Mouse (Mus musculus) limb, embryonic 12.5 days (tissue): ENCODE measurements around the gene Rsrp1. TPM values are rescaled to one million over a fixed set of nuclear protein-coding genes. Genes with fewer than 3 reads are reported as not detected.
A peak's percentile ranks its signal among the peaks of the same experiment; 100 is the strongest.
"Not testable (repeated sequence)": the region's sequence is repeated elsewhere in the genome, so short reads cannot be mapped to it uniquely, and the experiment has no call there.

Experiments used
- ATAC-seq: fragments of 200-750 bp; cut with Nextera tagmentation; 2 replicates; pipeline ENCODE4 v1.8.0; 2017; ENCODE audit warnings: low read depth, moderate TSS enrichment; ENCODE audit not compliant: insufficient number of reproducible peaks, insufficient read depth, low FRiP score, low TSS enrichment
- H3K27ac ChIP-seq: fragments of 300-500 bp; sonication (generic); 2 replicates; pipeline ENCODE4 v1.5.1; 2016; ENCODE audit warnings: mild to moderate bottlenecking, moderate library complexity
- H3K27me3 ChIP-seq: fragments of 300-500 bp; sonication (generic); 2 replicates; pipeline ENCODE4 v1.6.1; 2016; ENCODE audit warnings: mild to moderate bottlenecking, moderate library complexity
- H3K36me3 ChIP-seq: fragments of 300-500 bp; sonication (generic); 2 replicates; pipeline ENCODE4 v1.6.1; 2016; ENCODE audit warnings: mild to moderate bottlenecking, moderate library complexity
- H3K4me1 ChIP-seq: fragments of 300-500 bp; sonication (generic); replicated peaks from 2 replicates; pipeline ENCODE4 v1.6.1; 2016
- H3K4me2 ChIP-seq: fragments of 300-500 bp; sonication (generic); 2 replicates; pipeline ENCODE4 v1.6.1; 2016; ENCODE audit warnings: mild to moderate bottlenecking, moderate library complexity
- H3K4me3 ChIP-seq: fragments of 300-500 bp; sonication (generic); replicated peaks from 2 replicates; pipeline ENCODE4 v1.5.1; 2016; ENCODE audit warnings: mild to moderate bottlenecking
- H3K9ac ChIP-seq: fragments of 300-500 bp; sonication (generic); replicated peaks from 2 replicates; pipeline ENCODE4 v1.6.1; 2016; ENCODE audit warnings: mild to moderate bottlenecking, moderate library complexity
- H3K9me3 ChIP-seq: fragments of 300-500 bp; sonication (generic); 2 replicates; pipeline ENCODE4 v1.6.1; 2016; ENCODE audit warnings: mild to moderate bottlenecking, moderate library complexity
- WGBS: fragments of 180-500 bp; shearing (Covaris S2); methylation state at CpG from one replicate; pipeline ENCODE4 v1.1.7; 2016; 5-methylcytosine and 5-hydroxymethylcytosine counted together
- polyA plus RNA-seq: library from polyadenylated mRNA; unstranded; fragments of >200 nt; fragmentation: Nextera tagmentation; extraction: Ambion mirVana; gene quantifications from 2 replicates; pipeline ENCODE4 v1.2.1, GENCODE M21; 2016

Rsrp1 gene
- polyA plus RNA-seq, 1 experiment from 2014 or later: 528 TPM

- H3K9me3 ChIP-seq, H3K27ac ChIP-seq, H3K9ac ChIP-seq, H3K4me3 ChIP-seq, H3K4me2 ChIP-seq, H3K27me3 ChIP-seq, ATAC-seq: not testable (repeated sequence)
- Histone ChIP-seq H3K4me1 (peaks cover 19% of the 10 kb centered on the region), H3K36me3 (peaks cover 53% of the 10 kb centered on the region)
- WGBS: 84% methylated on average over 7 of the region's 8 CpGs
These were observed 12.0 kb upstream of the Rsrp1 start for GRCm38 (mm10) chr4:134911406-134911805.

- peak overlapping the region; percentile 72 for H3K4me2 ChIP-seq
- H3K4me1 ChIP-seq: peaks cover 19% of the 10 kb centered on the region
- H3K27me3 ChIP-seq: no peaks in the 10 kb centered on the region
- no peak overlapping the region for H3K9ac ChIP-seq
- peak overlapping the region; percentile 92; the same call in 1 of the 2 replicates for H3K4me3 ChIP-seq
- H3K27ac ChIP-seq: no peak overlapping the region
- peaks cover 4% of the 10 kb centered on the region; the same call in 1 of the 2 replicates for H3K9me3 ChIP-seq
- peaks cover 33% of the 10 kb centered on the region for H3K36me3 ChIP-seq
- ATAC-seq: no peak
- WGBS: 32% methylated on average over 3 of the region's 3 CpGs
These were observed 10.0 kb upstream of the Rsrp1 start for GRCm38 (mm10) chr4:134913413-134913812.

- peak overlapping the region; percentile 95 for H3K27ac ChIP-seq
- H3K9ac ChIP-seq: peak overlapping the region; percentile 94
- WGBS: under 1% methylated on average over 43 of the region's 43 CpGs
- H3K4me3 ChIP-seq: peak overlapping the region; percentile 92
- H3K27me3 ChIP-seq: no peaks in the 10 kb centered on the region
- H3K9me3 ChIP-seq: peaks cover 4% of the 10 kb centered on the region; the same call in 1 of the 2 replicates
- H3K4me2 ChIP-seq: peak overlapping the region; percentile 72
- peak; percentile 38; the same call in 1 of the 2 replicates for ATAC-seq
- H3K4me1 ChIP-seq: peaks cover 19% of the 10 kb centered on the region
- peaks cover 24% of the 10 kb centered on the region for H3K36me3 ChIP-seq
These were observed 9.1 kb upstream of the Rsrp1 start for GRCm38 (mm10) chr4:134914122-134914863.

- Histone ChIP-seq H3K4me2 (peak within 1 kb of the TSS; percentile 72), H3K4me3 (peak within 1 kb of the TSS; percentile 92), H3K27me3 (no peaks in the 10 kb centered on the region), H3K36me3 (peaks cover 20% of the 10 kb centered on the region), H3K27ac (peak within 1 kb of the TSS; percentile 95), H3K9me3 (peaks cover 4% of the 10 kb centered on the region; the same call in 1 of the 2 replicates), H3K9ac (peak within 1 kb of the TSS; percentile 94), H3K4me1 (peaks cover 19% of the 10 kb centered on the region)
- ATAC-seq: peak; percentile 83
- WGBS: under 1% methylated on average over 25 of the region's 25 CpGs
These were observed 8.6 kb upstream of the Rsrp1 start, which contains the start of gene Tmem50a for GRCm38 (mm10) chr4:134914864-134915209. Tmem50a (minus strand) TSS chr4:134915024.

- Histone ChIP-seq H3K9me3 (peaks cover 4% of the 10 kb centered on the region; the same call in 1 of the 2 replicates), H3K27ac (peak overlapping the region; percentile 95; the same call in 1 of the 2 replicates), H3K4me2 (peak overlapping the region; percentile 72), H3K9ac (peak overlapping the region; percentile 94; the same call in 1 of the 2 replicates), H3K36me3 (peaks cover 18% of the 10 kb centered on the region), H3K4me1 (peaks cover 19% of the 10 kb centered on the region), H3K4me3 (peak overlapping the region; percentile 92), H3K27me3 (no peaks in the 10 kb centered on the region)
- 62% methylated on average over 14 of the region's 14 CpGs for WGBS
- 0 out of 2 replicates have a peak, but pooled peaks have one; percentile 57 for ATAC-seq
These were observed 8.0 kb upstream of the Rsrp1 start for GRCm38 (mm10) chr4:134915223-134916050.

- no peaks in the 10 kb centered on the region for H3K9me3 ChIP-seq
- no peaks in the 10 kb centered on the region for H3K27me3 ChIP-seq
- peaks cover 19% of the 10 kb centered on the region for H3K4me1 ChIP-seq
- H3K27ac ChIP-seq: no peak overlapping the region
- ATAC-seq: no peak
- no peak overlapping the region for H3K9ac ChIP-seq
- WGBS: 72% methylated on average over 3 of the region's 3 CpGs
- H3K4me2 ChIP-seq: no peak overlapping the region
- H3K36me3 ChIP-seq: peaks cover 6% of the 10 kb centered on the region; the same call in 1 of the 2 replicates
- no peak overlapping the region for H3K4me3 ChIP-seq
These were observed 6.2 kb upstream of the Rsrp1 start for GRCm38 (mm10) chr4:134917194-134917593.

- Histone ChIP-seq H3K4me1 (peaks cover 19% of the 10 kb centered on the region), H3K9me3 (no peaks in the 10 kb centered on the region), H3K36me3 (no peaks in the 10 kb centered on the region), H3K4me2 (no peak overlapping the region), H3K27ac (no peak overlapping the region), H3K4me3 (no peak overlapping the region), H3K9ac (no peak overlapping the region), H3K27me3 (no peaks in the 10 kb centered on the region)
- WGBS: 68% methylated on average over 7 of the region's 7 CpGs
- ATAC-seq: no peak
These were observed 5.0 kb upstream of the Rsrp1 start for GRCm38 (mm10) chr4:134918381-134918780.

GRCm38 (mm10) chr4:134919733-134920540 lies 3.5 kb upstream of the Rsrp1 start:
- H3K36me3 ChIP-seq: no peaks in the 10 kb centered on the region
- H3K9ac ChIP-seq: no peak overlapping the region
- no peaks in the 10 kb centered on the region for H3K27me3 ChIP-seq
- no peak for ATAC-seq
- no peak overlapping the region for H3K4me2 ChIP-seq
- H3K4me1 ChIP-seq: peaks cover 10% of the 10 kb centered on the region; the same call in 1 of the 2 replicates
- H3K27ac ChIP-seq: no peak overlapping the region
- WGBS: 42% methylated on average over 12 of the region's 12 CpGs
- no peak overlapping the region for H3K4me3 ChIP-seq
- H3K9me3 ChIP-seq: no peaks in the 10 kb centered on the region

GRCm38 (mm10) chr4:134920631-134921030 lies 2.8 kb upstream of the Rsrp1 start:
- H3K27me3 ChIP-seq: no peaks in the 10 kb centered on the region
- H3K4me1 ChIP-seq: peaks cover 12% of the 10 kb centered on the region
- peaks cover 6% of the 10 kb centered on the region for H3K36me3 ChIP-seq
- no peak for ATAC-seq
- no peak overlapping the region for H3K9ac ChIP-seq
- no peak overlapping the region for H3K27ac ChIP-seq
- whole genome bisulfite sequencing: 94% methylated on average over 6 of the region's 6 CpGs
- H3K9me3 ChIP-seq: no peaks in the 10 kb centered on the region
- no peak overlapping the region for H3K4me2 ChIP-seq
- H3K4me3 ChIP-seq: no peak overlapping the region

- WGBS: 89% methylated on average over 4 of the region's 4 CpGs
- ATAC-seq: no peak
- Histone ChIP-seq H3K4me1 (peaks cover 19% of the 10 kb centered on the region), H3K36me3 (peaks cover 17% of the 10 kb centered on the region), H3K27ac (no peak overlapping the region), H3K9ac (no peak overlapping the region), H3K4me3 (no peak overlapping the region), H3K4me2 (no peak overlapping the region), H3K27me3 (no peaks in the 10 kb centered on the region), H3K9me3 (no peaks in the 10 kb centered on the region)
These were observed 1.7 kb upstream of the Rsrp1 start for GRCm38 (mm10) chr4:134921703-134922102.
